Mouse (Mus musculus): ENCODE measurements around the gene Elavl3. TPM values are rescaled to one million over a fixed set of nuclear protein-coding genes. Genes with fewer than 3 reads are reported as not detected.
A peak's percentile ranks its signal among the peaks of the same experiment; 100 is the strongest.

Gene Elavl3
- total and polyA plus RNA-seq, 3 experiments: 0.15 to 1.1 TPM; not detected in 1

GRCm38 (mm10) chr9:22002194-22003162 lies 49.3 kb downstream of the Elavl3 start, which contains the start of the genes Ccdc151 and Prkcsh (continued):
- TF ChIP-seq GABPA (IDR thresholded peaks at IDR 0.05; ENCODE audit: low read depth, low read length): peak; percentile 55; the same call in 1 of the 2 replicates
- TF ChIP-seq NELFE (IDR thresholded peaks at IDR 0.05; ENCODE audit: low read depth, low read length): peak; percentile 100
- no peak for TF ChIP-seq RAD21 (IDR thresholded peaks at IDR 0.05; ENCODE audit: low read depth, low read length)
- TF ChIP-seq TCF12 (IDR thresholded peaks at IDR 0.05; ENCODE audit: low read depth, low read length): peak; percentile 53
- no peak for TF ChIP-seq E2F4 (IDR thresholded peaks at IDR 0.05; ENCODE audit: borderline replicate concordance, low read depth, low read length)

DNA sequence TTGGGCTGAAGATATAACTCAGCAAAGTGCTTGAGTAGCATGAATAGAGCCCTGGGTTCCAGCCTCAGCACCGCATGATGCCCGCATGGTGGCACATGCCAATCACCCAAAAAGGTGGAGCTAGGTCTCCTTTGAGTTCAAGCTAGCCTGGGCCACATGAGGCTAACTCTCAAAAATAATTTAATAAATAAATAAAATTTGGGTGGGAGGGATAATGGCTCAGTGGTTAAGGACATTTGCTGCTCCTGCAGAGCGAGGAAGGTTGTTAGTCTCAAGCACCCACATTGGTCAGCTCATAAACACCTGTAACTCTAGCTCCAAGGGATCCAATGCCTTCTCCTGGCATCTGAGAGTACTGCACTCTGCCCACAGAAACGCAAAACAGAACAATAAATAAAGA lies 50.2 kb downstream of the Elavl3 start:
- peaks cover 0 to 4% of the 10 kb centered on the region in 2 experiments; a peak in 2 of 4 replicates for H3K27me3 ChIP-seq (ENCODE audit: control insufficient read depth in 1 of 2, insufficient read depth in 2 of 2, low read length in 2 of 2)
- peaks cover 3 to 22% of the 10 kb centered on the region in 2 experiments for H3K4me1 ChIP-seq (ENCODE audit: control insufficient read depth in 1 of 2, insufficient read depth in 2 of 2, low read length in 2 of 2)
- no peaks in the 10 kb centered on the region for H3K9me3 ChIP-seq (replicated peaks; ENCODE audit: insufficient read depth, low read length)
- H3K9ac ChIP-seq (ENCODE audit: control insufficient read depth, low read depth, low read length, poor library complexity, severe bottlenecking): no peak overlapping the region
- DNase-seq (ENCODE audit: low read depth, low spot score): no peak
- no peak overlapping the region for H3K4me3 ChIP-seq (ENCODE audit: control insufficient read depth in 1 of 2, insufficient read depth in 1 of 2, low read depth in 2 of 2, low read length in 2 of 2)
- no peak overlapping the region for H3K27ac ChIP-seq (ENCODE audit: control insufficient read depth, low read depth, low read length)
- H3K36me3 ChIP-seq (ENCODE audit: control insufficient read depth in 1 of 2, insufficient read depth in 2 of 2, low read length in 2 of 2): peaks cover 8 to 22% of the 10 kb centered on the region in 2 experiments
- peaks cover 26% of the 10 kb centered on the region for H3K79me2 ChIP-seq (ENCODE audit: control insufficient read depth, insufficient read depth, low read length, poor library complexity)
- no peak for TF ChIP-seq MYB (IDR thresholded peaks at IDR 0.05; ENCODE audit: low read depth, low read length)
- no peak for TF ChIP-seq KAT2A (conservative IDR thresholded peaks at IDR 0.05; ENCODE audit: low read depth, low read length)
- TF ChIP-seq MYC (IDR thresholded peaks at IDR 0.05; ENCODE audit: low read depth, low read length): no peak
- TF ChIP-seq SMC3 (IDR thresholded peaks at IDR 0.05; ENCODE audit: low read depth, low read length): no peak
- TF ChIP-seq ZMIZ1 (IDR thresholded peaks at IDR 0.05; ENCODE audit: low read depth, low read length): no peak
- no peak for TF ChIP-seq ELF1 (IDR thresholded peaks at IDR 0.05; ENCODE audit: low read depth, low read length)
- no peak for TF ChIP-seq CHD2 (IDR thresholded peaks at IDR 0.05; ENCODE audit: low read length)
- TF ChIP-seq GABPA (IDR thresholded peaks at IDR 0.05; ENCODE audit: low read depth, low read length): no peak

GRCm38 (mm10) chr9:22000296-22000695 lies 51.5 kb downstream of the Elavl3 start:
- TF ChIP-seq POLR2A (IDR thresholded peaks at IDR 0.05; ENCODE audit: control insufficient read depth in 1 of 2, insufficient read depth in 1 of 2, low read depth in 1 of 2, low read length in 2 of 2, poor library complexity in 1 of 2) (no peak), MYC (IDR thresholded peaks at IDR 0.05; ENCODE audit: low read depth, low read length) (no peak), USF2 (IDR thresholded peaks at IDR 0.05; ENCODE audit: borderline replicate concordance in 1 of 2, insufficient read depth in 1 of 2, low read depth in 1 of 2, low read length in 2 of 2) (no peak), MAX (IDR thresholded peaks at IDR 0.05; ENCODE audit: low read length) (no peak), MAFK (IDR thresholded peaks at IDR 0.05; ENCODE audit: borderline replicate concordance, low read depth, low read length) (no peak), MXI1 (IDR thresholded peaks at IDR 0.05; ENCODE audit: low read depth, low read length) (no peak), ZC3H11A (IDR thresholded peaks at IDR 0.05; ENCODE audit: low read depth, low read length) (no peak)
- Histone ChIP-seq H3K9me3 (replicated peaks; ENCODE audit: insufficient read depth, low read length) (no peaks in the 10 kb centered on the region), H3K27me3 (ENCODE audit: control insufficient read depth in 1 of 2, insufficient read depth in 2 of 2, low read length in 2 of 2) (peaks cover 0 to 4% of the 10 kb centered on the region in 2 experiments; a peak in 2 of 4 replicates), H3K27ac (ENCODE audit: control insufficient read depth, low read depth, low read length) (no peak overlapping the region), H3K4me1 (ENCODE audit: control insufficient read depth in 1 of 2, insufficient read depth in 2 of 2, low read length in 2 of 2) (peaks cover 3 to 22% of the 10 kb centered on the region in 2 experiments), H3K9ac (ENCODE audit: control insufficient read depth, low read depth, low read length, poor library complexity, severe bottlenecking) (no peak overlapping the region), H3K36me3 (ENCODE audit: control insufficient read depth in 1 of 2, insufficient read depth in 2 of 2, low read length in 2 of 2) (peaks cover 2 to 20% of the 10 kb centered on the region in 2 experiments), H3K79me2 (ENCODE audit: control insufficient read depth, insufficient read depth, low read length, poor library complexity) (peaks cover 23% of the 10 kb centered on the region), H3K4me3 (ENCODE audit: control insufficient read depth in 1 of 2, insufficient read depth in 1 of 2, low read depth in 2 of 2, low read length in 2 of 2) (no peak overlapping the region)
- no peak for DNase-seq (ENCODE audit: low read depth, low spot score)

All from MEL (cell line).